Mouse (Mus musculus) midbrain, embryonic 10.5 days (tissue): ENCODE data around the gene Serpina1f. TPM values are rescaled to one million over a fixed set of nuclear protein-coding genes. Genes with fewer than 3 reads are reported as not detected.
A peak's percentile ranks its signal among the peaks of the same experiment; 100 is the strongest.

ENCODE experiments used
- DNase-seq: peaks from one replicate; pipeline ENCODE4 v3.0.0-alpha.2; 2017; ENCODE audit warnings: low spot score
- H3K27ac ChIP-seq: fragments of 300-500 bp; sonication (generic); replicated peaks from 2 replicates; pipeline ENCODE4 v1.5.1; 2016; ENCODE audit warnings: mild to moderate bottlenecking
- H3K27me3 ChIP-seq: fragments of 300-500 bp; sonication (generic); 2 replicates; pipeline ENCODE4 v1.6.1; 2016; ENCODE audit warnings: low read depth, mild to moderate bottlenecking; ENCODE audit not compliant: poor library complexity, severe bottlenecking
- H3K36me3 ChIP-seq: fragments of 300-500 bp; sonication (generic); 2 replicates; pipeline ENCODE4 v1.6.1; 2016; ENCODE audit warnings: mild to moderate bottlenecking, moderate library complexity
- H3K4me1 ChIP-seq: fragments of 300-500 bp; sonication (generic); 2 replicates; pipeline ENCODE4 v1.6.1; 2016
- H3K4me3 ChIP-seq: fragments of 300-500 bp; sonication (generic); 2 replicates; pipeline ENCODE4 v1.5.1; 2016; ENCODE audit warnings: mild to moderate bottlenecking, moderate library complexity
- H3K9me3 ChIP-seq: fragments of 300-500 bp; sonication (generic); replicated peaks from 2 replicates; pipeline ENCODE4 v1.6.1; 2016; ENCODE audit warnings: mild to moderate bottlenecking
- WGBS: fragments of 180-500 bp; shearing (Covaris S2); methylation state at CpG from one replicate; pipeline ENCODE4 v1.1.7; 2016; 5-methylcytosine and 5-hydroxymethylcytosine counted together
- polyA plus RNA-seq: library from polyadenylated mRNA; unstranded; fragments of >200 nt; fragmentation: Nextera tagmentation; extraction: Ambion mirVana; gene quantifications from 2 replicates; pipeline ENCODE4 v1.2.1, GENCODE M21; 2016

Gene Serpina1f
- polyA plus RNA-seq, 1 experiment from 2014 or later: not detected

- Histone ChIP-seq H3K27ac (no peak overlapping the region), H3K36me3 (no peaks in the 10 kb centered on the region), H3K4me1 (no peaks in the 10 kb centered on the region), H3K4me3 (no peak overlapping the region), H3K9me3 (no peaks in the 10 kb centered on the region), H3K27me3 (no peaks in the 10 kb centered on the region)
- WGBS: 80% methylated on average over 10 of the region's 10 CpGs
- no peak for DNase-seq
Observed at GRCm38 (mm10) chr12:103657991-103658390, 37.3 kb downstream of the Serpina1f start.

- WGBS: 85% methylated on average over 9 of the region's 9 CpGs
- no peaks in the 10 kb centered on the region for H3K27me3 ChIP-seq
Observed at GRCm38 (mm10) chr12:103656848-103657626, 38.3 kb downstream of the Serpina1f start, which contains the start of gene Serpina6. Serpina6 (minus strand) TSS chr12:103657212.

GRCm38 (mm10) chr12:103655123-103656044, 39.9 kb downstream of the Serpina1f start:
- Histone ChIP-seq H3K4me1 (no peaks in the 10 kb centered on the region), H3K36me3 (no peaks in the 10 kb centered on the region), H3K9me3 (no peaks in the 10 kb centered on the region), H3K27ac (no peak overlapping the region), H3K27me3 (no peaks in the 10 kb centered on the region), H3K4me3 (no peak overlapping the region)
- no peak for DNase-seq
- 89% methylated on average over 7 of the region's 7 CpGs for WGBS

More at GRCm38 (mm10) chr12:103656848-103657626, 38.3 kb downstream of the Serpina1f start, which contains the start of gene Serpina6:
- no peak within 1 kb of the TSS for H3K27ac ChIP-seq
- no peaks in the 10 kb centered on the region for H3K9me3 ChIP-seq
- no peaks in the 10 kb centered on the region for H3K36me3 ChIP-seq
- no peak within 1 kb of the TSS for H3K4me3 ChIP-seq
- no peaks in the 10 kb centered on the region for H3K4me1 ChIP-seq
- DNase-seq: no peak

DNA sequence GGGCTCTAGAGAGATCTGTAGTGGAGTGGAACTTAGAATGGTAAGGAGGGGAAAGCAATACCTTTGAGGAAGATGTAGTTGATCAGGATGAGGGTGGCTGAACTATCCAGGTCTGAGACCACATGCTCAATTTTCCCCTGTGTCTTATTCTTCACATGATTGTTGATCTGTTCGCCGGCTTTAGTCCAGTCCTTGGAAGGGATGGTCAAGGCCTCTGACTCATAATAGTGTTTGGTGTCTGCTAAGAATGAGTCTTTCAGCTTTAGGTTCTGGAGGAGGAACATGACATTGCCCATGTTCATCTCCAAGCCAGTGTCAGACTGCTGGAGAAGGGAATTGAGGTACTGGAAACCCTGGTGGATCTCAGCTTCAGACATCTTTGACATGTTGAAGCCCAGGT, 41.5 kb downstream of the Serpina1f start:
- Histone ChIP-seq H3K4me3 (no peak overlapping the region), H3K27ac (no peak overlapping the region), H3K27me3 (no peaks in the 10 kb centered on the region), H3K9me3 (no peaks in the 10 kb centered on the region), H3K4me1 (no peaks in the 10 kb centered on the region), H3K36me3 (no peaks in the 10 kb centered on the region)
- WGBS: 87% methylated on average over 2 of the region's 2 CpGs
- no peak for DNase-seq

- Histone ChIP-seq H3K27me3 (no peaks in the 10 kb centered on the region), H3K4me3 (no peak overlapping the region), H3K4me1 (no peaks in the 10 kb centered on the region), H3K36me3 (no peaks in the 10 kb centered on the region), H3K9me3 (no peaks in the 10 kb centered on the region), H3K27ac (no peak overlapping the region)
- DNase-seq: no peak
- 78% methylated on average over 2 of the region's 2 CpGs for WGBS
Observed at GRCm38 (mm10) chr12:103646314-103646713, 49.0 kb downstream of the Serpina1f start.

GRCm38 (mm10) chr12:103644601-103645000, 50.7 kb downstream of the Serpina1f start:
- H3K9me3 ChIP-seq: no peaks in the 10 kb centered on the region
- no peak for DNase-seq

DNA sequence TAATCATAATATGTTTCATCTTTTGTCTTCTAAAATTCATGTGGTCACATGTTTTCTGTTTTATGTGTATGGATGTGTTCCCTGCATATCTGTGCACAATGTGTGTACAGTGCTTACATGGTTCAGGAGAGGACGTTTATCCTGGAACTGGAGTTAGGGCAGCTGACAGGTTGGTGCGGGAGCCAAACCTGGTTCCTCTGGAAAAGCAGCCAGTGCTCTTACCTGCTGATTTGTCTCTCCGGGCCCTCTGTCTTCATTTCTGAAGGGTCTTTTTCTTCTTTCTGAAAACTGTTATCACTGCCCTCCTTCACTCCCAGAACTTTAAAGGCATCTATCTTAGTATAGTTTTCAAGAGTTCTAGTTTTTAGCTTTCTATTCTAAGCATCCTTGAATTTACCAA, 51.5 kb downstream of the Serpina1f start:
- WGBS: 78% methylated on average over 3 of the region's 3 CpGs
- DNase-seq: no peak
- Histone ChIP-seq H3K9me3 (no peaks in the 10 kb centered on the region), H3K4me1 (no peaks in the 10 kb centered on the region), H3K27me3 (no peaks in the 10 kb centered on the region), H3K27ac (no peak overlapping the region), H3K4me3 (no peak overlapping the region), H3K36me3 (no peaks in the 10 kb centered on the region)

More at GRCm38 (mm10) chr12:103644601-103645000, 50.7 kb downstream of the Serpina1f start:
- H3K4me3 ChIP-seq: no peak overlapping the region
- H3K27me3 ChIP-seq: no peaks in the 10 kb centered on the region
- H3K4me1 ChIP-seq: no peaks in the 10 kb centered on the region
- H3K36me3 ChIP-seq: no peaks in the 10 kb centered on the region
- 43% methylated on average over 5 of the region's 5 CpGs for WGBS
- no peak overlapping the region for H3K27ac ChIP-seq

GRCm38 (mm10) chr12:103643336-103643735, 52.0 kb downstream of the Serpina1f start:
- no peak overlapping the region for H3K27ac ChIP-seq
- WGBS: 0% methylated on average over 2 of the region's 2 CpGs
- H3K4me1 ChIP-seq: no peaks in the 10 kb centered on the region
- no peaks in the 10 kb centered on the region for H3K27me3 ChIP-seq
- peak; percentile 81 for DNase-seq
- no peaks in the 10 kb centered on the region for H3K9me3 ChIP-seq
- H3K4me3 ChIP-seq: no peak overlapping the region
- no peaks in the 10 kb centered on the region for H3K36me3 ChIP-seq

Other genes starting within 250 kb of the Serpina1f start
- gene Ifi27l2b, start 238.3 kb downstream of the Serpina1f start, polyA plus RNA-seq: not detected in 2 replicates
- gene Ppp4r4, start 163.2 kb downstream of the Serpina1f start, polyA plus RNA-seq: 2.6 and 3.4 TPM in 2 replicates
- not detected in 2 replicates for gene Serpina10, start 64.1 kb downstream of the Serpina1f start, polyA plus RNA-seq
- not detected in 2 replicates for gene Serpina6, start 38.3 kb downstream of the Serpina1f start, polyA plus RNA-seq
- not detected in 2 replicates for gene Serpina16, start 19.4 kb downstream of the Serpina1f start, polyA plus RNA-seq
- gene Serpina1d, start 78.1 kb upstream of the Serpina1f start, polyA plus RNA-seq: not detected in 2 replicates
- gene Serpina1b, start 134.8 kb upstream of the Serpina1f start, polyA plus RNA-seq: 0.09 TPM in 1 of 2 replicates, not detected in the other
- gene Serpina1a, start 168.0 kb upstream of the Serpina1f start, polyA plus RNA-seq: not detected in 2 replicates
- not detected in 2 replicates for gene Serpina1c, start 209.4 kb upstream of the Serpina1f start, polyA plus RNA-seq